Mouse (Mus musculus) heart, postnatal 4 days (tissue): ENCODE results near the gene Prokr2. TPM values are rescaled to one million over a fixed set of nuclear protein-coding genes. Genes with fewer than 3 reads are reported as not detected.
A peak's percentile ranks its signal among the peaks of the same experiment; 100 is the strongest.

Experiments
- DNase-seq: peaks from one replicate; pipeline ENCODE4 v3.0.0; 2021
- total RNA-seq, 2 experiments: library from RNA; stranded (reverse); gene quantifications; 2 replicates each; pipeline ENCODE4 v1.2.3; 2021

The Prokr2 gene
- under 1 TPM; 0.29 to 0.45 TPM for total RNA-seq

DNA sequence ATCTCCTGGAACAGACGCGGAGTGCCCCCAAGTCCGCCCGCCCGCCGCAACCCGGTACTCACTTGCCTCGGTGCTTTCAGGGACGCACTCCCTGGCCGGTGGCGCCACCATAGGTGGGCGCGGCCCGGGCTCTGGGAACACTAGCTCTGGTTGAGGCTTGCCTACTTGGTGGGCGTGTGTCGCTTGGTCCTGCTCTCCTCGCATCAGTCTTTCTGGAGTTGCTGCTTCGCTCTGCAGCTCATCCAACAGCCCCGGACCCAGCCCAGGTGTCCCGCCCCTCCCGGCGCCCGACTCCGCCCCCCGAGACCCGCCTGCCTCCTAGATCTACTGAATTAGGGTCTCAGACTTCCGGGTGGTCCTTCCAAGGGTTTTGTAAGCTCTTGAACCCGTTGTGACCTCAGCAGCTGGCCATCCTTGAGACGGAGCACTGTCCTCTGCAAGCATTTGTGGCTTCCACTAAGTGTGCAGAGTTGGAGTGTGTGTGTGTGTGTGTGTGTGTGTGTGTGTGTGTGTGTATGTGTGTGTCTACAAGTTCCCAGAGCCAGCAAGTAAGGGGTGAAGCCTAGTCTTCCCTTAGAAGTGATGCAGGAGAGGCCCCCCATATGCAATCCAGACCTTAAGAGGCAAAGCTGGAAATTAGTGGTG, at the start of gene Prokr2:
Gene Prokr2 (minus strand): TSS at position 254 of the 645 bp plus-strand sequence.
- peak; percentile 8 for DNase-seq

DNA sequence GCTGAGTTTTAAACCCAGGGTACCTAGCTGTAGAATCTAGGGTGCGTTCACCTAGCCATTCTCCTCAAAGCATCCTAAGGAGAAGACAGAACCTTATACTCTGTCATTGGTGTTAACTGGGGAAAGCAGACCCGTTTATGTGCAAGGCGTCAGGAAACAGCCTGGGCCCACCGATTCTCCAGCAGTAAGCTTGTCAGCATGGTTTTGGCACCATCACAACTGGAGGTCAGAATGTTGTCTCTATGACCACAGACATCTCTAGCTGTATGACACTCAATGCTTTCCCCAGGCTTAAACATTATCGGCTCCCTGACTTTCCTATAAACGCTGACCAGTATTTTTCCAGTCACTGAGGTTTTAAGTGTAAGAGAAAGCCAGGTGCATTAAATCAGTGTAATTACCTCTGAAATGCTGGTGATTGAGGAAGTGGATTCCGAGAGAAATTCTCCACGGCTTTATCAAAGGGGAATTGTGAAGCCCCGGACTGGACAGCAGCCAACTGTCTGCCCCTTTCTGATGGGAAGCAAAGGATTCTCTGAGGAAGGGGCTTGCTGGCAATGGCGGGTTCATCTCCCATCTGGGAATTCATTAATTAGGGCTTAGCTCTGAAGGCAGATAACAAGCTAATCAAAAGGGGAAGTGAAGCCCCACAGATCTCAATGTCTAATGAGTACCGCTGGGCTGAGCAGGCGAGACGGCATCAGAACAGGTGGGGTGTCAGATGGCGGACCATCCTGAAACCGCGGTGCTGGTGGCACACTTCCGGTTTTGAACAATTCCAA, 42.1 kb upstream of the Prokr2 start:
- DNase-seq: no peak

GRCm38 (mm10) chr2:132425576-132425975, 40.3 kb upstream of the Prokr2 start:
- DNase-seq: no peak

DNA sequence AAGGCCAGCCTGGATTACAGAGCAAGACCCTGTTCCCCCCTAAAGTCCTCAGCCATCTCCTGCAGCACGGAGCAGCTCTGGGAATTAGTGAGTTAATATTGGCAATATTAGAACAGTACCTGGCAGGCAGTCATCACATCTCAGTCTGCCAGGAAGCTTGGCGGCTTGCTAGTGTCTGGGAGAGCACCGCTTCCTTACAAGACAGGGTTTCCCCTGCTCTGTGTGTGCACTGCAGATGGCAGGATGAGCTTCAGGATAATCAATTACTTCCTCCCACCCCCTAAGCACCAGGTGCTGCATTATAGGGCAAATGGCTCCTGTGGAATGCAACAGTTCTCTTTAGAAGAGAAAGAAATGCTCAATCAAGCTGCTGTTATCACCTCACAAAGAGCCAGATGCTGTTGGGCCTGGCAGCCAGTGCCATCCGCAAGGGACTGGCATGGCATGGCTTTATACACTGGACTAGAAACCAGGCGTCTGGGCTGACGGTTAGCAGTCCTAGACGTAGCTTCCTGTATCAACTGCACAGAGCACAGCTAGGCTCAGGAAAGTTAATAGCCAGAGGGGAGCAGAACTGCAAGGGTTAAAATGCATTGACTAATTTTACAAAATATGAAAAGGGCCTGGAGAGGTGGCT, 38.3 kb upstream of the Prokr2 start:
- no peak for DNase-seq

GRCm38 (mm10) chr2:132422846-132423245, 37.6 kb upstream of the Prokr2 start:
- no peak for DNase-seq

DNA sequence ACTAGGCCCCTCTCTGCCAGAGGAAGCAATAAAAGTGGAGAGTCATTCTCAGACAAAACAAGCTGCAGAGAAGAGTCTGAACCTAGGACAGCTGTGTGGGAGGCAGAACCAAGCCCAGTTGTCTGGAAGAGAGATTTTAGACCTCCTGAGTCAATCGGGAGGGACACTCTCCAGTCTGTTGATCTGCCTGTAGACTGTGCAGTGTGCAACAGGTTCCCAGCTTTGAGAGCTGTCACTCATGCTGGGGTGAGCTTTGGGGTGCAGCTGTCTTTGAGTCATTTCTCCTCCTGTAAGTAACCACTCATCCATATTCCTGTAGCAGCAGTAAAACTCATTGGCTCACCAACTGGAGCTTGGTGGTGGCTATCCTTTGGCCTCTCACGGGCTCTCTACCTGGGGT, 33.2 kb upstream of the Prokr2 start:
- DNase-seq: no peak

- no peak for DNase-seq
Measured at GRCm38 (mm10) chr2:132410126-132410525, 24.9 kb upstream of the Prokr2 start.

DNA sequence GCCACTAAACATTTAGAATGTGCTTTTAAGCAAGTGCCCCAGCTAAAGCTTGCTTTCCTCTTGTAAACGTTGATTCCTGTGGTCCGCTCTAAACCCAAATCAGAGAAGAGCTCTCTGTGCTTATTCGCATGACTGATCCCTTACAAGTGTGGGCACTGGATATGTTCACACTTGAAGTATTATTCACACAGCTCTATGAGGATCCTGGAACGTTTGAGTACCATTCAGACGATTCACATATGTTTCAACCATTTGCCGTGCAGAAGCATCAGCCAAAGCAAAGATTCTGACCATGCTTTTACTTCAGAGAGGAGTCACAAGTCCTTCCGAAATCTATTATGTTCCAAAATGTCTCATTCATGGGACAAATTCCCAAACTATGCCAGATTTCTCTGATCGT, 12.9 kb upstream of the Prokr2 start:
- DNase-seq: no peak

DNA sequence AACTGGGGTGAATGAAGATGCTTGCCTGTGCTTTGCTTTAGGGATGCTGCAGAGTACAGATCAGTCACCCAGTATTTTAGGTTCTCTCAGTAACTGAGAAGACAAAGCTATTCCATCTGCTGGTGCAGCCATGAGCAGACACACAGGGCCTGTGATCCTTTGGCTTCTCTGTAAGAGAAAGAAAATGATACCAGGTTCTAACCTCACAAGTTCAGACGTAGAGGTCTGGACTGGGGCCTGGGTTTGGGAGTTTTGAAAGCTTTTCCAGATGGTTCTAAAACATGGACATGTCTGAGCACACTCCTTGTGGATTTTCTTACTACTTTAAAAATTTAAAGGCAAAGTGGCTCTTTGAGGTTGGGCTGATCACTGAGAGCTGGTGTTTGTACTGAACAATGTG, 10.5 kb upstream of the Prokr2 start:
- DNase-seq: no peak

GRCm38 (mm10) chr2:132390607-132391160, 5.4 kb upstream of the Prokr2 start:
- DNase-seq: no peak

DNA sequence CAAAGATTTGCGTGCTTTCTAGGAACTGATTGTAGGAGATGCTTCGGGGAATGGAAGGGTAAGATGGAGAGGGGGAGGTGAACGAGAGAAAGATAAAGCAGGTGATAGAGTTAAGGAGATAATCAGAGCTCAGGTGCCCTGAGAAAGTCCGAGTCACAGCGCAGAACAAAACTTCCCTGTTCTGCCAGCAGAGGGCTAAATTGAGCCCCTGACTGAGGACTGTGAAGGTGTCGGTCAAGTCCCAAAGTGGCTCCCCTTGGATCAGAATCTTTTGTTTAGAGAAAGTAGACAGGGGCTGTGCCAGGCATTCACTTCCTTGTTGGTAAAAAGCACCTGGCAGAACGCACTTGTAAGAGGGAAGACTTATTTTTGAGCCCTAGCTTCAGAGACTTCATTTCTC, 4.3 kb upstream of the Prokr2 start:
- DNase-seq: peak; percentile 43

DNA sequence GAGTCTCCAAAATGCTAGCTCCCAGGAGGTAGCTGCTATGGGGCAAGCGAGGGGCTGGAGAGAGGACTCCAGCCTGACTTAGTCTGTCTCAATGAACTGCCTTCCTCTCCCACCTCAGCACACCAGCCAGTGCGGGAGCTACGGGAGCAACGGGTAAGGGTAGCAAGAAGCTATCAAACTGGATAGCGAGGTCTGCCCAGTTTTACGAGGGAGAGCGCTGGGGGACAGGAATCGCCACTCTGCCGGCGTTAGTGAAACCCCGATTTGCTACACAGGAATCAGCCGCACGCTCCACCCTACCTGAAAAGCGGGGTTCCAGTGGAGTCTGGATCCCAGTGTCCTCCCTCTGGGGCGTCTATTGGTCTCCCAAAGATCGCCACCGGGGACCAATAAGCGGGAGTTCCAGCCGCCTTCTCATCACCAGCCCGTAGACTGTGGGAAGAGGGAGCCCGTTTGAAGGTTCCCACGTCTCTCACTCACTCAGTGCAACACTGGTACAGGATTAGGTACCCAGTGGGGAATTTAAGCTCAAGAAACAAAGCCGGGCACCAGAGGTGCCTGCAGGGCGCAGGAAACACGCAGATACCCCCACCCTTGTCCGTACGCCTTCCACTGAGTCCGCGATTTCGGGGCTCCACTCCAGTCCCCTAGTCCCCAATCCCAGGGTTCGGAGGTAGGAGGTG, 595 bp downstream of the Prokr2 start:
- DNase-seq: peak; percentile 6

DNA sequence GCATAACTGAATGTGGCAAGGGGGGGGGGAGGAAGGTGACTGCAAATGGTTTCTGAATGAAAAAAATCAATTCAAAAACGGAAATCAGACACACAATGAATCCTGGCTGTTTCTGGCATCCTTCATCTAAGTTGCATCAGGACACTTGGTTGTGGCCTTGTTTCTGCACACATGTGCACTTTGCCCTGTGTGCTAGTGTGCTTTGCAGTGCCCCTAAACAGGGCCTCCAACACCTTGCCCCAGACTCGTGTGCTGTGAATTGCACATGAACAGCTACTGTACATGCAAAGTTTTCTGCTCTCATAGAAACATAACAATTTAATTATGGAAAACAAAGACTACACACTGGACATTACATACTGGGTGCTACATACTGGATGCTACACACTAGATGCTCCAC, 2.9 kb downstream of the Prokr2 start:
- DNase-seq: no peak

DNA sequence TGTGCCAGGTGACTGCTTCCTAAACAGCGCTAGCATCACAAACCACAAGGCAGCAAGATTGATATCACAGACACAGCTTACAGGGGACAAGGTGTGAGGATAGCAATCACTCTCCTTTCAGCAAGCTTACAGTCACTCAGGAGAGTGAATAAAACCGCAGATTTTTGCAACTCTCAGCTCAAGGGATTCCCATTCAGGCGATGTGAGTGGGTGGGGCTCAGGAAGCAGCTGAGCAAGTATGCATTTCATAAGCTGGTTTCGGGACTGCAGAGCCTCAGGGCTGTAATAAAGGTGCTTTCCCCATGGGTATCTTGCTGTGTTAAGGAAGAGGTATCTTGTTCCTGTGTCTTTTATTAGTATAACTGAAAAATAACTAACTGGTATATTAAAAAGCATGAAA, 5.6 kb downstream of the Prokr2 start:
- no peak for DNase-seq

DNA sequence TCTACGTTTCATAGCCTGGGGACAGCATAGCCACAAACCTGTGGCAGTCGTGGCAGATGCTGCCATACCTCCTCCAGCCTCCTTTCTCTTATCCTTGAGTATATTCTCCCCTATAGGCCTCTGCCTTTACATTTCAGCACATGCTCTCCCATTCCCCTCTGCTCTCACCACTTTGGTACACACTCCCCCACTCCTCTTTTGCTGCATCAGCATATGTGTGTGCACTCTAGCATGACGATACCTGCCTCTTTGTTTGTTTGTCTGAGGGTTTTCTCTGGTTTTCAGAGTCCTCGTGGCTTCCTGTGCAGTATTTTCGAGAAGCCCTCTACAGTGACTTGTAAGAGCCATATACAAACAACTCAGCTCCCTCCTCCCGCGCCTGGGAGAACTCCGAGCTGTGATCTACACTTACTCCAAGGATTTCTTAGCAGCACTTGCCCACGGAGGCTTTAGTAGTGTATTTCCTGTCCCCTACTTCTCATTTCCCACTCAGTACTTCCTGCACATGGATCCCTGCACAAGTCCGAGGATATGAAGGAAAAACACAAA, 6.6 kb downstream of the Prokr2 start:
- no peak for DNase-seq

- no peak for DNase-seq
Measured at GRCm38 (mm10) chr2:132377436-132377835, 7.8 kb downstream of the Prokr2 start.

GRCm38 (mm10) chr2:132375721-132376120, 9.5 kb downstream of the Prokr2 start:
- DNase-seq: no peak

GRCm38 (mm10) chr2:132375135-132375534, 10.1 kb downstream of the Prokr2 start:
- no peak for DNase-seq

- no peak for DNase-seq
Measured at GRCm38 (mm10) chr2:132373748-132374147, 11.5 kb downstream of the Prokr2 start.

DNA sequence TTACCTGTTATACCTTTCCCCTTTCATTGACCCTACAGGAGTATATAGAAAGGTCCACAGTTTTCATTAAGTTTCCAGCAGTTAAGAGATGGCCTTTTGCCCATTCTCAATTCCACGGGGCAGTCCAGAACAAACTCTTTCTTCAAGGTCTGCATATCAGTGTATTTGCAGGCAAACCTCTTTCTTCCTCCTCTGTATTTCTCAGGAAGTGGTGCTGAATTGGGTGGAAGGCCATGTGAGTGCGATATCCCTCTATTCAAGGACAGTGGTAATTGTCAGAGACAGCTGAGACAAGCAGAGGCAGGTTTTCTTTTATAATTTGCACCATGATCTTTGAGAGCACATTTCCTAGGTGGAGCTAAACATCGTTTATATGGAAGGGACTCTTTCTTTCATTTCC, 16.8 kb downstream of the Prokr2 start:
- no peak for DNase-seq

DNA sequence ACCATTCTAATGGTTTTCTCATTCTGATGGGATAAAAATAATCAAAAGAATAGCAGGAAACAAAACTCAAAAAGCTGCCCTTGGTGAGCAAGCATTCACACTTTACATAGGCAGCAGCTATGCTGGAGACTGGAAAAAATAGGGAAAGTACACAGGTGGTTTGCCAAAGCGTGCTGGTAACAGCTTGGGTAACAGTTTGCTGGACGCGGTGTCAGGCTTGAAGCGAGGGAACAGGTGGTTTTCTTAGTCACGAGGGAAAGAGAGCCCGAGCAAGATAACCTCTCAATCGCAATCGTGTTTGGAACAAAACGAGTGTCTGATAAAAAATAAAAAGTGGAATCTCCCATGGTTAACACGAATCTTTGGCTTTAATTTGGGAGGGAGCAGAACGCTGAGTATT, 41.4 kb downstream of the Prokr2 start:
- DNase-seq: no peak

DNA sequence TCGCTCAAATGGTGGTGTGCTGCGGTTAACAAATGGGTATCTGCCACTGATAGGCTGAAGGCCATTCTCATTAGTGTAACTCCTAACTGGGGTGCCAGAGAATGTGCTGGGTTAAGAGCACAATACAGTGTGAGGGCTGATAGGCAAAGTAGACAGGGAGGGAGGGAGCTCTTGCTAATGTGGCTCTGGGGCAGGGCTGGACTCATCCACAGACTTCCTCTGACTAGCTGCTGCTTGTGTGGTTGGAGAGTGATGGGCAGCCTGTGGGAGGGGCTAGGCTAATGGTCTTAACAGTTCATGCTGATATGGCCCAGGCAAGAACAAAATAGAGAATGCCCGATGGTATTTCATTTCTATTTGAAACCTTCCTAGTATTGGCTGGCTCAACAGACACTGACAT, 44.0 kb downstream of the Prokr2 start:
- no peak for DNase-seq

DNA sequence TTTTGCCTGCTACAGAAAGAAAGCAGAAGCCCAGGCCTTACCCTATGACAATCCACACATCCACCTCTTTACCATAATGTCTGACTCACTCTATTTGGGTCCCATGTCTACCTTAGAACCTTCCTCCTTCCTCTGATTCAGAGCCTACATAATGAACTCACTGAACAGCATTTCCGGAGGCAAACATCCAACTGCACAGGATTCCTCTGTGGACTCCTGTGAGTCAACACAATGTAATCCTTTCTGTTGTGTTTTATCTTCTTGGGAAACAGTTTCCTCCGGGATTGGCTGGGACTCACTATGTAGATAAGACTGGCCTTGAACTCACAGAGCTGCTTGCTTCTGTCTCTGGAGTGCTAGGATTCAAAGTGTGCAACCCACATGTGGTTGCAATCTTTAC, 44.9 kb downstream of the Prokr2 start:
- DNase-seq: no peak
